16 mouse cellular contexts compared by ENCODE assay signal in the genomic region with DNA sequence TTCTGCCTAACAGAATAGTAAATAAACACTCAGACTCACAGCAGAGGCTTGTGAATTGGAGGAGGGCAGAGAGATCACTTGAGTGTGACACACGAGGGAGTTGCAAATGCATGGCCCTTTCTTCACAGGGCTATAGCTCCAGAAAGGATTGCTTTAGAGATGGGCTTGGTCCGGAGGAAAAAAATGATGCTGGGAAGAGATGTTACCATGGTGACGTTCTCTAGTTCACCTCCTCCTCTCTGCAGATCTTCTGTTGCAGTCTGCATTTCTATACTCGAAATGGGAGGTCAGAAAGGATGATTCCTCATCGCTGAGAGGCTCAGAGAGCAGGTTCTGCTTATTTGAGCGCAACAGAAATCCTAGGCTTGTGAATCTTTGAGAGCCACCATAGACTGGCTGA. TPM values are rescaled to one million over a fixed set of nuclear protein-coding genes. Genes with fewer than 3 reads are reported as not detected.
DNase-seq lines count a peak whose midpoint lies in the region; ATAC-seq and TF ChIP-seq lines count a peak whose summit lies in the region.
"Had no signal": no experiment of that assay in that cellular context is flagged by ENCODE, and none has a peak within 500 bp of the region (broad histone marks: within the 10 kb centered on the region; RNA-seq: fewer than 3 reads in every experiment).

No protein-coding gene starts in this region.

- H3K9ac ChIP-seq in kidney, postnatal 0 days (ENCODE audit: low read depth, low read length) = no peak overlapping the region
- no peak overlapping the region for H3K9ac ChIP-seq in kidney, embryonic 14.5 days (ENCODE audit: low read depth, low read length)
- no peak overlapping the region for H3K9ac ChIP-seq in lung, postnatal 0 days (replicated peaks; ENCODE audit: low read depth)
- H3K9ac ChIP-seq: embryonic facial prominence, embryonic 12.5 days had no signal

- H3K4me1 ChIP-seq in kidney, postnatal 0 days (replicated peaks; ENCODE audit: insufficient read depth, low read length) = no peaks in the 10 kb centered on the region
- no peaks in the 10 kb centered on the region for H3K4me1 ChIP-seq in kidney, embryonic 14.5 days (ENCODE audit: control insufficient read depth, insufficient read depth, low read length)
- no peaks in the 10 kb centered on the region for H3K4me1 ChIP-seq in lung, postnatal 0 days (ENCODE audit: insufficient read depth, low read depth, low read length)
- H3K4me1 ChIP-seq: embryonic facial prominence, embryonic 12.5 days had no signal

- TF ChIP-seq CTCF in kidney, postnatal 0 days (IDR thresholded peaks at IDR 0.05; ENCODE audit: low read depth) = no peak
- no peak for TF ChIP-seq CTCF in lung, postnatal 0 days (IDR thresholded peaks at IDR 0.05)

- ATAC-seq in kidney, postnatal 0 days (replicated peaks; ENCODE audit: low FRiP score, low read depth) = no peak
- ATAC-seq in kidney, embryonic 14.5 days (ENCODE audit: low FRiP score, low TSS enrichment) = no peak
- no peak for ATAC-seq in lung, postnatal 0 days
- no peak for ATAC-seq in monocyte, adult 5-6 weeks (replicated peaks; ENCODE audit: insufficient number of reproducible peaks, low FRiP score, low TSS enrichment, poor library complexity, severe bottlenecking)

- no peak overlapping the region for H3K27ac ChIP-seq in kidney, postnatal 0 days
- H3K27ac ChIP-seq in kidney, embryonic 14.5 days (ENCODE audit: low read depth, low read length) = no peak overlapping the region
- H3K27ac ChIP-seq in lung, postnatal 0 days (ENCODE audit: low read length) = no peak overlapping the region
- H3K27ac ChIP-seq: embryonic facial prominence, embryonic 12.5 days had no signal

- H3K4me2 ChIP-seq in kidney, postnatal 0 days (ENCODE audit: low read length) = no peak overlapping the region
- no peak overlapping the region for H3K4me2 ChIP-seq in kidney, embryonic 14.5 days (replicated peaks; ENCODE audit: low read depth, low read length)
- no peak overlapping the region for H3K4me2 ChIP-seq in lung, postnatal 0 days (replicated peaks; ENCODE audit: low read depth, low read length)
- H3K4me2 ChIP-seq: embryonic facial prominence, embryonic 12.5 days; liver, embryonic 11.5 days had no signal

- no peak overlapping the region for H3K4me3 ChIP-seq in kidney, postnatal 0 days (replicated peaks; ENCODE audit: low read depth, low read length)
- no peak overlapping the region for H3K4me3 ChIP-seq in kidney, embryonic 14.5 days (ENCODE audit: low read length)
- no peak overlapping the region for H3K4me3 ChIP-seq in lung, postnatal 0 days (ENCODE audit: low read depth, low read length)
- H3K4me3 ChIP-seq: embryonic facial prominence, embryonic 12.5 days had no signal

- DNase-seq in kidney, postnatal 0 days (ENCODE audit: low spot score) = peak; percentile 7
- peak; percentile 77 for DNase-seq in brain, adult 2 months (ENCODE audit: low read depth, low spot score)
- peak; percentile 33 to 47 for DNase-seq in frontal cortex, postnatal 36 days (ENCODE audit: low spot score in 2 of 2)
- DNase-seq in left cerebral cortex, adult 9 months (ENCODE audit: low spot score in 2 of 2) = peak; percentile 11 to 43
- no peak for DNase-seq in lung, postnatal 0 days (ENCODE audit: low spot score)
- no peak for DNase-seq in cerebellum, adult 9-10 months
- DNase-seq: cerebellum, postnatal 10 days; heart, adult 18-20 months; kidney, adult 2 months; lung, postnatal 14 days had no signal

- no peaks in the 10 kb centered on the region for H3K9me3 ChIP-seq in kidney, postnatal 0 days (replicated peaks; ENCODE audit: low read length)
- H3K9me3 ChIP-seq in kidney, embryonic 14.5 days (ENCODE audit: control insufficient read depth, low read length) = no peaks in the 10 kb centered on the region
- H3K9me3 ChIP-seq in lung, postnatal 0 days (ENCODE audit: low read length) = no peaks in the 10 kb centered on the region
- H3K9me3 ChIP-seq: embryonic facial prominence, embryonic 12.5 days had no signal

- TF ChIP-seq EP300 in lung, postnatal 0 days (IDR thresholded peaks at IDR 0.05) = no peak

- 67% methylated on average over 6 of the region's 6 CpGs for WGBS in kidney, postnatal 0 days
- 69% methylated on average over 6 of the region's 6 CpGs for WGBS in kidney, embryonic 14.5 days
- 67% methylated on average over 6 of the region's 6 CpGs for WGBS in lung, postnatal 0 days

- no peaks in the 10 kb centered on the region for H3K27me3 ChIP-seq in kidney, postnatal 0 days (ENCODE audit: insufficient read depth, low read length)
- no peaks in the 10 kb centered on the region for H3K27me3 ChIP-seq in kidney, embryonic 14.5 days (ENCODE audit: control insufficient read depth, insufficient read depth, low read length)
- no peaks in the 10 kb centered on the region for H3K27me3 ChIP-seq in lung, postnatal 0 days (replicated peaks; ENCODE audit: insufficient read depth, low read length)
- H3K27me3 ChIP-seq: embryonic facial prominence, embryonic 12.5 days had no signal

- H3K36me3 ChIP-seq in kidney, postnatal 0 days (ENCODE audit: insufficient read depth, low read length) = no peaks in the 10 kb centered on the region
- H3K36me3 ChIP-seq in kidney, embryonic 14.5 days (ENCODE audit: control insufficient read depth, insufficient read depth, low read length) = no peaks in the 10 kb centered on the region
- no peaks in the 10 kb centered on the region for H3K36me3 ChIP-seq in lung, postnatal 0 days (ENCODE audit: insufficient read depth, low read length)
- H3K36me3 ChIP-seq: embryonic facial prominence, embryonic 12.5 days had no signal

RNA-seq across cellular contexts. Expression of a gene that starts 29.7 kb away (rescaled TPM):
- polyA plus RNA-seq in kidney, postnatal 0 days (2015; fragmentation: Nextera tagmentation; extraction: Ambion mirVana) = 4.0 and 6.0 TPM in 2 replicates
- polyA plus RNA-seq in kidney, embryonic 14.5 days (2014; fragmentation: Nextera tagmentation; extraction: Ambion mirVana) = 13.3 and 18.9 TPM in 2 replicates
- 12.5 and 16.3 TPM in 2 replicates for polyA plus RNA-seq in lung, postnatal 0 days (2015; fragmentation: Nextera tagmentation; extraction: Ambion mirVana)
- total RNA-seq in monocyte, adult 5-6 weeks (2017) = not detected in 3 replicates
- total RNA-seq: MEL had no signal
- polyA plus RNA-seq: spleen, adult 2 months had no signal

Comparison
In these comparisons a context has a peak if more than half of its experiments do, and no peak if none do; other contexts are left out.
1. DNase-seq: peak in kidney, postnatal 0 days (single experiment), brain, adult 2 months (single experiment), frontal cortex, postnatal 36 days (2 of 2) and left cerebral cortex, adult 9 months (2 of 2); none in lung, postnatal 0 days (single experiment) and cerebellum, adult 9-10 months (single experiment).